Mouse (Mus musculus) kidney, postnatal 25 days (tissue): ENCODE measurements at regions not wholly inside any gene's neighbourhood (a gene's known extent, or its start where the extent isn't known, plus 50 kb on each side); places are given as distances from the start of the nearest gene placed in this dataset.

Source experiments
- DNase-seq, 2 experiments: peaks; one replicate each; pipeline ENCODE4 v3.0.0; 2021; ENCODE audit warnings: mixed read lengths in 2 of 2

- DNase-seq = peak; percentile 84 to 85
Measured at GRCm38 (mm10) chr7:31208237-31209054, 52.8 kb upstream of the Gramd1a start.

GRCm38 (mm10) chr7:31207563-31208236 lies 52.0 kb upstream of the Gramd1a start:
- no peak for DNase-seq
